Mouse (Mus musculus) heart, postnatal 36 days (tissue): ENCODE results near the gene Gm21985. TPM values are rescaled to one million over a fixed set of nuclear protein-coding genes. Genes with fewer than 3 reads are reported as not detected.
A peak's percentile ranks its signal among the peaks of the same experiment; 100 is the strongest.

Source experiments
- DNase-seq, 2 experiments: peaks; one replicate each; pipeline ENCODE4 v3.0.0; 2021 to 2022
- intact Hi-C: fragments of 180-260 bp; cut with DNase I; formaldehyde crosslinking; loops from one replicate; pipeline ENCODE4 v1.15.1; 2025
- total RNA-seq, 2 experiments: library from RNA; stranded (reverse); gene quantifications; 2 replicates each; pipeline ENCODE4 v1.2.3; 2021

Gene Gm21985
- total RNA-seq, 2 experiments from 2014 or later, result 0.89 to 1.6 TPM

GRCm38 (mm10) chr2:112315638-112316037 lies 49.5 kb downstream of the Gm21985 start:
- intact Hi-C loops, result no loop called here
- no peak for DNase-seq

- intact Hi-C loops, result no loop called here
- no peak for DNase-seq
These were observed 52.1 kb downstream of the Gm21985 start for GRCm38 (mm10) chr2:112318227-112318626.

- no peak for DNase-seq
- intact Hi-C loops, result no loop called here
These were observed 52.8 kb downstream of the Gm21985 start for GRCm38 (mm10) chr2:112318905-112319304.

- intact Hi-C loops, result no loop called here
- no peak for DNase-seq
These were observed 62.1 kb downstream of the Gm21985 start for GRCm38 (mm10) chr2:112328069-112328777.

- no peak for DNase-seq
- intact Hi-C loops, result no loop called here
These were observed 66.2 kb downstream of the Gm21985 start for GRCm38 (mm10) chr2:112332051-112332898.

- intact Hi-C loops, result no loop called here
- no peak for DNase-seq
These were observed 71.1 kb downstream of the Gm21985 start for GRCm38 (mm10) chr2:112337211-112337610.

- DNase-seq, result peak in 1 of 2 experiments; percentile 14
- intact Hi-C loops, result loop anchor here (2.0 kb wide), 1 partner anchor 79 kb away; the partner anchor contains the start of gene Nop10
These were observed 73.6 kb downstream of the Gm21985 start for GRCm38 (mm10) chr2:112339736-112340135.

- intact Hi-C loops, result no loop called here
- no peak for DNase-seq
These were observed 75.0 kb downstream of the Gm21985 start for GRCm38 (mm10) chr2:112341117-112341516.

- no peak for DNase-seq
- intact Hi-C loops, result no loop called here
These were observed 82.1 kb downstream of the Gm21985 start for GRCm38 (mm10) chr2:112348246-112348645.

- DNase-seq, result no peak
- intact Hi-C loops, result no loop called here
These were observed 87.8 kb downstream of the Gm21985 start for GRCm38 (mm10) chr2:112353685-112354455.

GRCm38 (mm10) chr2:112359611-112360010 lies 93.5 kb downstream of the Gm21985 start:
- intact Hi-C loops, result no loop called here
- DNase-seq, result no peak

- no peak for DNase-seq
- intact Hi-C loops, result no loop called here
These were observed 94.1 kb downstream of the Gm21985 start for GRCm38 (mm10) chr2:112360012-112360780.

GRCm38 (mm10) chr2:112360781-112361169 lies 94.7 kb downstream of the Gm21985 start:
- intact Hi-C loops, result no loop called here
- DNase-seq, result no peak

GRCm38 (mm10) chr2:112367222-112367621 lies 101.1 kb downstream of the Gm21985 start:
- no peak for DNase-seq
- intact Hi-C loops, result loop anchor here (5.0 kb wide), 1 partner anchor 105 kb away; the partner anchor contains the start of gene Nop10

- peak; percentile 92 to 93 for DNase-seq
These were observed 101.9 kb downstream of the Gm21985 start, which contains the start of gene Emc4 for GRCm38 (mm10) chr2:112367726-112368673. Gene Emc4 (minus strand): TSS chr2:112368027.

GRCm38 (mm10) chr2:112369941-112370340 lies 103.8 kb downstream of the Gm21985 start:
- intact Hi-C loops, result loop anchor here (2.0 to 10.0 kb wide), 4 partner anchors 85 to 512 kb away; partner anchors contain the start of genes Emc7 and Nop10
- peak; percentile 41 to 51 for DNase-seq

More at GRCm38 (mm10) chr2:112367726-112368673, 101.9 kb downstream of the Gm21985 start, which contains the start of gene Emc4:
- intact Hi-C loops, result loop anchor here (2.0 to 5.0 kb wide), 2 partner anchors 87 to 106 kb away; partner anchors contain the start of genes Emc7 and Nop10

- peak; percentile 18 for DNase-seq
- intact Hi-C loops, result loop anchor here (5.0 to 10.0 kb wide), 2 partner anchors 392 to 509 kb away; no protein-coding TSS in a partner anchor
These were observed 107.0 kb downstream of the Gm21985 start for GRCm38 (mm10) chr2:112373141-112373540.

GRCm38 (mm10) chr2:112374610-112375009 lies 108.5 kb downstream of the Gm21985 start:
- peak in 1 of 2 experiments; percentile 26 for DNase-seq
- intact Hi-C loops, result loop anchor here (5.0 to 10.0 kb wide), 2 partner anchors 390 to 508 kb away; no protein-coding TSS in a partner anchor
